Mouse (Mus musculus): ENCODE data around the gene Esr1.

DNA sequence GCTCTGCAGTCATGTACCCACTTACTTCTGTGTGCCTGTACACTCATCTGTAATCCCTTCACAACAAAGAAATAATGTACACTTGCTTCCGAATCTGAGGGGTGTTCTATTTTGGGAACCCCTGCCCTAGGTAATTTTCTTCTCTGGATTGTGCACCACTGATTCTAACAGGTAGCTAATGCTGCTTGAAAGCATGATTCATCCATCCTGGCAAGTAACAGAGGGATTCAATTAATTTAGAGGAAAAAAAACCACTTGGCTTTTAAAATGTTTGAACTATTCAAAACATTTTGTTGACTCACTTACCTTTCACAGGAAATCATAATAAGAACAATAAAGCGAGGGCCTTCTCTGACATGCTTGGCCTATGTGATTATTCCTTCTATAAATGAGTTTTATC, 1.2 kb upstream of the Esr1 start:
- TF ChIP-seq CTCF (IDR thresholded peaks at IDR 0.05; ENCODE audit: low read depth) (no peak), EP300 (IDR thresholded peaks at IDR 0.05; ENCODE audit: low read depth) (no peak)
